Comparison of ENCODE assay signal across 12 mouse cellular contexts in the genomic region with DNA sequence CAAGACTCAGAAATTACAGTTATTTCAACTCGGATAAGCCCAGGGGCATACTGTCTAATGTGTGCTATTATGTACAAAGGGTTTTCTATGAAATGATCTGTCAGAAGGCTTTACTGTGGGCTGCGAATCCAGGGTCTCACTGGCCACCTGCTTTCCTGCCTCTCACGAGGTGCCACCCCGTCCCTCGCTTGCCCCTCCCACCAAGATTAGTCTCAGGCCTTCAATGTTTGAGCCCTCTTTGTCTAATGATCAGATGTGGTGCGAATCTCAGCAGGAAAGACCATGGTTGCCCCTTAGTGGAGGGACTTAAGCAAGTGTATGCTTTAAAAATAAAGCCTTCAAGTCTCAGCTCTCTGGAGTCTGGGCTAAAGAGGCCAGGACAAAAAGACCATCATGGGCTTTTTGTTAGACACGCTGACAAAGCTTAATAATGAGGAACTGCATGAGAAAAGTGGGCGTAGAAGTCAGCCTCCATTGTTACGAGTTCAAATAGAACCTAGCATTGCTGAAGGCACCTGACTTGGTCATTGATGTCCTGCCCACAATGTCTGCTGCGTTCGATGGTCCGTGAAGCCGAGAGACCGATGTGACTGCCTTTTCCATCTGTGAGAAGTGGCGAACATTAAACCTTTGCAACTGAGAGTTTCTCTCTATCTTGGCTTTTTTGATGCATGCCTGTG.
DNase-seq lines count a peak whose midpoint lies in the region; ATAC-seq and TF ChIP-seq lines count a peak whose summit lies in the region.
"Had no signal": no experiment of that assay in that cellular context is flagged by ENCODE, and none has a peak within 500 bp of the region (broad histone marks: within the 10 kb centered on the region; RNA-seq: fewer than 3 reads in every experiment).

No protein-coding gene starts in this region.

- H3K27me3 ChIP-seq in intestine, postnatal 0 days (replicated peaks; ENCODE audit: control insufficient read depth, insufficient read depth, low read length) = no peaks in the 10 kb centered on the region
- H3K27me3 ChIP-seq in intestine, embryonic 16.5 days (replicated peaks; ENCODE audit: control insufficient read depth, insufficient read depth, low read length) = no peaks in the 10 kb centered on the region
- H3K27me3 ChIP-seq in forebrain, postnatal 0 days (ENCODE audit: insufficient read depth, low read length) = no peaks in the 10 kb centered on the region
- peaks cover 2% of the 10 kb centered on the region; the same call in 1 of the 2 replicates for H3K27me3 ChIP-seq in midbrain, embryonic 13.5 days

- H3K9ac ChIP-seq in intestine, postnatal 0 days (ENCODE audit: low read depth, low read length) = no peak overlapping the region
- no peak overlapping the region for H3K9ac ChIP-seq in intestine, embryonic 16.5 days (ENCODE audit: low read depth, low read length)
- H3K9ac ChIP-seq in forebrain, postnatal 0 days = no peak overlapping the region
- no peak overlapping the region for H3K9ac ChIP-seq in midbrain, embryonic 13.5 days (replicated peaks)
- H3K9ac ChIP-seq: lung, embryonic 14.5 days had no signal

- no peaks in the 10 kb centered on the region for H3K4me1 ChIP-seq in intestine, postnatal 0 days (replicated peaks; ENCODE audit: control insufficient read depth, insufficient read depth, low read length)
- H3K4me1 ChIP-seq in intestine, embryonic 16.5 days (ENCODE audit: control insufficient read depth, insufficient read depth, low read length) = peaks cover 25% of the 10 kb centered on the region
- H3K4me1 ChIP-seq in forebrain, postnatal 0 days (ENCODE audit: insufficient read depth) = no peaks in the 10 kb centered on the region
- peaks cover 35% of the 10 kb centered on the region for H3K4me1 ChIP-seq in midbrain, embryonic 13.5 days (replicated peaks)

- peak; percentile 62 for DNase-seq in ZHBTc4 (ENCODE audit: low read depth, low spot score)
- no peak for DNase-seq in forebrain, postnatal 0 days
- no peak for DNase-seq in adrenal gland, postnatal 4 days (ENCODE audit: low spot score in 2 of 2)
- DNase-seq in spleen, postnatal 4 days (ENCODE audit: low spot score in 2 of 2) = no peak
- no peak for DNase-seq in thymus, postnatal 10 days (ENCODE audit: low spot score in 2 of 2)
- DNase-seq: left cerebral cortex, postnatal 4 days; lung, embryonic 14.5 days; right cerebral cortex, adult 18-20 months had no signal

- H3K4me3 ChIP-seq in intestine, postnatal 0 days (ENCODE audit: low read depth, low read length) = no peak overlapping the region
- H3K4me3 ChIP-seq in intestine, embryonic 16.5 days (ENCODE audit: low read length) = no peak overlapping the region
- H3K4me3 ChIP-seq in forebrain, postnatal 0 days (ENCODE audit: low read depth, low read length) = no peak overlapping the region
- H3K4me3 ChIP-seq in midbrain, embryonic 13.5 days (replicated peaks) = no peak overlapping the region

- no peaks in the 10 kb centered on the region for H3K36me3 ChIP-seq in intestine, postnatal 0 days (ENCODE audit: control insufficient read depth, insufficient read depth)
- no peaks in the 10 kb centered on the region for H3K36me3 ChIP-seq in intestine, embryonic 16.5 days (ENCODE audit: control insufficient read depth, insufficient read depth, low read length)
- H3K36me3 ChIP-seq in forebrain, postnatal 0 days (ENCODE audit: insufficient read depth) = no peaks in the 10 kb centered on the region
- H3K36me3 ChIP-seq in midbrain, embryonic 13.5 days = no peaks in the 10 kb centered on the region

- 79% methylated on average over 15 of the region's 15 CpGs for WGBS in intestine, postnatal 0 days
- WGBS in intestine, embryonic 16.5 days = 69% methylated on average over 15 of the region's 15 CpGs
- 18% methylated on average over 15 of the region's 15 CpGs for WGBS in forebrain, postnatal 0 days
- 11% methylated on average over 15 of the region's 15 CpGs for WGBS in midbrain, embryonic 13.5 days

- H3K27ac ChIP-seq in intestine, postnatal 0 days (ENCODE audit: low read depth, low read length) = no peak overlapping the region
- H3K27ac ChIP-seq in intestine, embryonic 16.5 days (ENCODE audit: low read length) = no peak overlapping the region
- no peak overlapping the region for H3K27ac ChIP-seq in forebrain, postnatal 0 days (ENCODE audit: low read depth, low read length)
- peak overlapping the region; percentile 27 for H3K27ac ChIP-seq in midbrain, embryonic 13.5 days

- no peak overlapping the region for H3K4me2 ChIP-seq in intestine, postnatal 0 days (replicated peaks; ENCODE audit: low read depth)
- no peak overlapping the region for H3K4me2 ChIP-seq in intestine, embryonic 16.5 days (ENCODE audit: low read depth, low read length)
- H3K4me2 ChIP-seq in forebrain, postnatal 0 days (ENCODE audit: low read depth) = no peak overlapping the region
- H3K4me2 ChIP-seq in midbrain, embryonic 13.5 days (replicated peaks) = no peak overlapping the region
- H3K4me2 ChIP-seq: heart, embryonic 11.5 days; lung, embryonic 14.5 days had no signal

- peak; percentile 40; the same call in 1 of the 2 replicates for TF ChIP-seq CTCF in intestine, postnatal 0 days (IDR thresholded peaks at IDR 0.05; ENCODE audit: low read depth)
- TF ChIP-seq CTCF in forebrain, postnatal 0 days (IDR thresholded peaks at IDR 0.05; ENCODE audit: low read depth) = peak; percentile 56

- no peak for ATAC-seq in intestine, postnatal 0 days
- ATAC-seq in intestine, embryonic 16.5 days = no peak
- peak; percentile 59 for ATAC-seq in forebrain, postnatal 0 days
- ATAC-seq in midbrain, embryonic 13.5 days = peak; percentile 86

- no peaks in the 10 kb centered on the region for H3K9me3 ChIP-seq in intestine, postnatal 0 days (ENCODE audit: control insufficient read depth)
- no peaks in the 10 kb centered on the region for H3K9me3 ChIP-seq in intestine, embryonic 16.5 days (ENCODE audit: control insufficient read depth, low read length)
- H3K9me3 ChIP-seq in forebrain, postnatal 0 days (ENCODE audit: low read length) = no peaks in the 10 kb centered on the region
- no peaks in the 10 kb centered on the region for H3K9me3 ChIP-seq in midbrain, embryonic 13.5 days

Comparison
In these comparisons a context has a peak if more than half of its experiments do, and no peak if none do; other contexts are left out.
1. ATAC-seq: peak in forebrain, postnatal 0 days (single experiment) and midbrain, embryonic 13.5 days (single experiment); none in intestine, postnatal 0 days (single experiment) and intestine, embryonic 16.5 days (single experiment).